In genomic region chr11:108295373-108295772, GRCm38 (mm10) we compare ENCODE assay signal across 19 mouse cellular contexts. TPM values are rescaled to one million over a fixed set of nuclear protein-coding genes. Genes with fewer than 3 reads are reported as not detected.
"Had no signal": no experiment of that assay in that cellular context is flagged by ENCODE, and none has a peak within 500 bp of the region (broad histone marks: within the 10 kb centered on the region; RNA-seq: fewer than 3 reads in every experiment).

No protein-coding gene starts in this region.

- H3K9ac ChIP-seq: hindbrain, embryonic 15.5 days; limb, embryonic 13.5 days; lung, embryonic 15.5 days; midbrain, embryonic 12.5 days; stomach, embryonic 15.5 days had no signal

- H3K27ac ChIP-seq: hindbrain, embryonic 15.5 days; kidney, postnatal 0 days; limb, embryonic 13.5 days; lung, embryonic 15.5 days; macrophage; midbrain, embryonic 12.5 days; stomach, embryonic 15.5 days had no signal

- H3K4me2 ChIP-seq: hindbrain, embryonic 15.5 days; limb, embryonic 13.5 days; lung, embryonic 15.5 days; midbrain, embryonic 12.5 days; stomach, embryonic 15.5 days had no signal

- H3K27me3 ChIP-seq: hindbrain, embryonic 15.5 days; limb, embryonic 13.5 days; lung, embryonic 15.5 days; stomach, embryonic 15.5 days had no signal

- H3K36me3 ChIP-seq: hindbrain, embryonic 15.5 days; limb, embryonic 13.5 days; lung, embryonic 15.5 days; midbrain, embryonic 12.5 days; stomach, embryonic 15.5 days had no signal

- DNase-seq: kidney, adult 8-10 months; kidney, postnatal 36 days; left cerebral cortex, postnatal 4 days; lung, postnatal 14 days; right cerebral cortex, postnatal 4 days; thymus, adult 2 months; thymus, postnatal 25 days had no signal

- H3K9me3 ChIP-seq: hindbrain, embryonic 15.5 days; limb, embryonic 13.5 days; lung, embryonic 15.5 days; midbrain, embryonic 12.5 days; stomach, embryonic 15.5 days had no signal

- H3K4me3 ChIP-seq: hindbrain, embryonic 15.5 days; limb, embryonic 13.5 days; lung, embryonic 15.5 days; midbrain, embryonic 12.5 days; stomach, embryonic 15.5 days had no signal

- ATAC-seq: inflammation-experienced regulatory T-cells, adult 6 months; intestine, postnatal 0 days; midbrain, embryonic 16.5 days had no signal

RNA-seq across cellular contexts. Expression of gene Apoh, which starts 47.8 kb away (rescaled TPM):
- total RNA-seq: left cerebral cortex, postnatal 4 days had no signal
- polyA plus RNA-seq: inflammation-experienced regulatory T-cells, adult 6 months; limb, embryonic 13.5 days; macrophage; midbrain, embryonic 12.5 days; neural tube, embryonic 14.5 days; spleen, adult 2 months had no signal
